Mouse (Mus musculus) MEL (cell line): ENCODE results near the gene Gtdc1. TPM values are rescaled to one million over a fixed set of nuclear protein-coding genes. Genes with fewer than 3 reads are reported as not detected.

Source experiments
- DNase-seq: peaks from one replicate; pipeline ENCODE4 v3.0.0; 2011; ENCODE audit warnings: low read depth, low spot score
- H3K27ac ChIP-seq: 2 replicates; pipeline ENCODE4 v1.5.1; 2012; ENCODE audit warnings: low read depth, mild to moderate bottlenecking, control low read depth, low read length, moderate library complexity; ENCODE audit not compliant: control insufficient read depth
- H3K27me3 ChIP-seq, 2 experiments: fragments of 150-350 bp in 1 of 2; sonication (generic) in 1 of 2; 2 replicates each; pipeline ENCODE4 v1.6.1; 2012; ENCODE audit warnings: low read length in 2 of 2, mild to moderate bottlenecking in 2 of 2, improper control_type of control experiment in 1 of 2, moderate library complexity in 1 of 2; ENCODE audit not compliant: insufficient read depth in 2 of 2, control insufficient read depth in 1 of 2
- H3K36me3 ChIP-seq, 2 experiments: 2 replicates each; pipeline ENCODE4 v1.6.1; 2012 to 2014; ENCODE audit warnings: low read length in 2 of 2, improper control_type of control experiment in 1 of 2, inconsistent platforms in 1 of 2, mild to moderate bottlenecking in 1 of 2; ENCODE audit not compliant: insufficient read depth in 2 of 2, control insufficient read depth in 1 of 2
- H3K4me1 ChIP-seq, 2 experiments: fragments of 150-350 bp in 1 of 2; sonication (generic) in 1 of 2; 2 replicates each; pipeline ENCODE4 v1.6.1; 2012; ENCODE audit warnings: low read length in 2 of 2, improper control_type of control experiment in 1 of 2, mild to moderate bottlenecking in 1 of 2; ENCODE audit not compliant: insufficient read depth in 2 of 2, control insufficient read depth in 1 of 2
- H3K4me3 ChIP-seq, 2 experiments: fragments of 150-350 bp in 1 of 2; sonication (generic) in 1 of 2; 2 replicates each; pipeline ENCODE4 v1.5.1; 2012; ENCODE audit warnings: low read depth in 2 of 2, low read length in 2 of 2, mild to moderate bottlenecking in 2 of 2, moderate library complexity in 2 of 2, control low read depth in 1 of 2, improper control_type of control experiment in 1 of 2; ENCODE audit not compliant: control insufficient read depth in 1 of 2, insufficient read depth in 1 of 2
- H3K79me2 ChIP-seq: 2 replicates; pipeline ENCODE4 v1.6.1; 2012; ENCODE audit warnings: mild to moderate bottlenecking, low read length, moderate library complexity; ENCODE audit not compliant: control insufficient read depth, poor library complexity, insufficient read depth
- H3K9ac ChIP-seq: 2 replicates; pipeline ENCODE4 v1.6.1; 2012; ENCODE audit warnings: low read depth, mild to moderate bottlenecking, control low read depth, low read length, moderate library complexity; ENCODE audit not compliant: control insufficient read depth, poor library complexity, severe bottlenecking
- H3K9me3 ChIP-seq: fragments of 150-350 bp; sonication (generic); replicated peaks from 2 replicates; pipeline ENCODE4 v1.6.1; 2012; ENCODE audit warnings: mild to moderate bottlenecking, low read length, improper control_type of control experiment, moderate library complexity; ENCODE audit not compliant: insufficient read depth
- CHD1 ChIP-seq: IDR thresholded peaks from 2 replicates; pipeline ENCODE4 v1.6.1; 2012; ENCODE audit warnings: low read depth, mild to moderate bottlenecking, inconsistent platforms, low read length, improper control_type of control experiment
- E2F4 ChIP-seq: IDR thresholded peaks from 2 replicates; pipeline ENCODE4 v1.6.1; 2011; ENCODE audit warnings: low read depth, low read length, improper control_type of control experiment, borderline replicate concordance
- ELF1 ChIP-seq: IDR thresholded peaks from 2 replicates; pipeline ENCODE4 v1.6.1; 2014; ENCODE audit warnings: low read depth, mild to moderate bottlenecking, inconsistent platforms, low read length, improper control_type of control experiment, moderate library complexity
- EP300 ChIP-seq, 2 experiments: IDR thresholded peaks; 2 replicates each; pipeline ENCODE4 v1.6.1; 2011; ENCODE audit warnings: improper control_type of control experiment in 2 of 2, low read length in 2 of 2, low read depth in 1 of 2, mild to moderate bottlenecking in 1 of 2
- GATA1 ChIP-seq: IDR thresholded peaks from 2 replicates; pipeline ENCODE4 v1.6.1; 2011; ENCODE audit warnings: low read depth, low read length, improper control_type of control experiment
- KAT2A ChIP-seq: conservative IDR thresholded peaks from 2 replicates; pipeline ENCODE4 v1.6.1; 2012; ENCODE audit warnings: low read depth, low read length, improper control_type of control experiment, inconsistent platforms
- MAFK ChIP-seq: IDR thresholded peaks from 2 replicates; pipeline ENCODE4 v1.6.1; 2011; ENCODE audit warnings: low read depth, mild to moderate bottlenecking, low read length, improper control_type of control experiment, borderline replicate concordance
- MXI1 ChIP-seq: IDR thresholded peaks from 2 replicates; pipeline ENCODE4 v1.6.1; 2011; ENCODE audit warnings: mild to moderate bottlenecking, low read depth, low read length, improper control_type of control experiment
- MYC ChIP-seq: IDR thresholded peaks from 2 replicates; pipeline ENCODE4 v1.6.1; 2011; ENCODE audit warnings: low read depth, mild to moderate bottlenecking, low read length, improper control_type of control experiment, moderate library complexity
- NRF1 ChIP-seq: IDR thresholded peaks from 2 replicates; pipeline ENCODE4 v1.6.1; 2014; ENCODE audit warnings: low read depth, mild to moderate bottlenecking, inconsistent platforms, low read length, improper control_type of control experiment, moderate library complexity; ENCODE audit not compliant: poor library complexity, insufficient read depth, severe bottlenecking
- POLR2A ChIP-seq, 2 experiments: IDR thresholded peaks; 2 replicates each; pipeline ENCODE4 v1.6.1; 2011 to 2012; ENCODE audit warnings: low read length in 2 of 2, mild to moderate bottlenecking in 2 of 2, control low read depth in 1 of 2, improper control_type of control experiment in 1 of 2, low read depth in 1 of 2, moderate library complexity in 1 of 2; ENCODE audit not compliant: control insufficient read depth in 1 of 2, insufficient read depth in 1 of 2, poor library complexity in 1 of 2
- POLR2AphosphoS2 ChIP-seq: IDR thresholded peaks from 2 replicates; pipeline ENCODE4 v1.6.1; 2011; ENCODE audit warnings: low read length, improper control_type of control experiment
- POLR2AphosphoS5 ChIP-seq: IDR thresholded peaks from 2 replicates; pipeline ENCODE4 v1.6.1; 2012; ENCODE audit warnings: low read depth, borderline replicate concordance, mild to moderate bottlenecking, inconsistent platforms, low read length, moderate library complexity, mixed read lengths
- RAD21 ChIP-seq: IDR thresholded peaks from 2 replicates; pipeline ENCODE4 v1.6.1; 2011; ENCODE audit warnings: mild to moderate bottlenecking, low read depth, low read length, improper control_type of control experiment
- SIN3A ChIP-seq: IDR thresholded peaks from 2 replicates; pipeline ENCODE4 v1.6.1; 2012; ENCODE audit warnings: low read length, improper control_type of control experiment, inconsistent platforms
- SMC3 ChIP-seq: IDR thresholded peaks from 2 replicates; pipeline ENCODE4 v1.6.1; 2011; ENCODE audit warnings: low read depth, low read length, improper control_type of control experiment
- UBTF ChIP-seq: IDR thresholded peaks from 2 replicates; pipeline ENCODE4 v1.6.1; 2012; ENCODE audit warnings: low read depth, mild to moderate bottlenecking, inconsistent platforms, low read length, improper control_type of control experiment, moderate library complexity, borderline replicate concordance; ENCODE audit not compliant: insufficient read depth
- USF1 ChIP-seq: IDR thresholded peaks from 2 replicates; pipeline ENCODE4 v1.6.1; 2014; ENCODE audit warnings: low read depth, mild to moderate bottlenecking, inconsistent platforms, low read length, improper control_type of control experiment, moderate library complexity
- ZC3H11A ChIP-seq: IDR thresholded peaks from 2 replicates; pipeline ENCODE4 v1.6.1; 2012; ENCODE audit warnings: low read depth, mild to moderate bottlenecking, inconsistent platforms, low read length, improper control_type of control experiment
- ZKSCAN1 ChIP-seq: IDR thresholded peaks from 2 replicates; pipeline ENCODE4 v1.6.1; 2012; ENCODE audit warnings: low read depth, mild to moderate bottlenecking, inconsistent platforms, low read length, improper control_type of control experiment, moderate library complexity
- ZNF384 ChIP-seq: IDR thresholded peaks from 2 replicates; pipeline ENCODE4 v1.6.1; 2012; ENCODE audit warnings: low read depth, mild to moderate bottlenecking, inconsistent platforms, low read length, improper control_type of control experiment
- polyA plus RNA-seq, 2 experiments: library from polyadenylated mRNA; stranded (reverse) in 1 of 2; unstranded in 1 of 2; fragments of >175 nt in 1 of 2; fragments of >200 nt in 1 of 2; gene quantifications; 2 replicates each; pipeline versions ENCODE4 v1.2.1 to v1.2.4; 2012; ENCODE audit warnings: low replicate concordance in 2 of 2, low read depth in 1 of 2; ENCODE audit not compliant: insufficient read length in 2 of 2, insufficient read depth in 1 of 2, missing spikeins in 1 of 2
- total RNA-seq: library from RNA; depleted of rRNA; stranded (reverse); fragments of 300-350 nt; gene quantifications from 2 replicates; pipeline ENCODE4 v1.2.3, GENCODE M21; 2012

Gene Gtdc1
- total and polyA plus RNA-seq, 3 experiments: 7.2 to 14.3 TPM; not detected in 1

DNA sequence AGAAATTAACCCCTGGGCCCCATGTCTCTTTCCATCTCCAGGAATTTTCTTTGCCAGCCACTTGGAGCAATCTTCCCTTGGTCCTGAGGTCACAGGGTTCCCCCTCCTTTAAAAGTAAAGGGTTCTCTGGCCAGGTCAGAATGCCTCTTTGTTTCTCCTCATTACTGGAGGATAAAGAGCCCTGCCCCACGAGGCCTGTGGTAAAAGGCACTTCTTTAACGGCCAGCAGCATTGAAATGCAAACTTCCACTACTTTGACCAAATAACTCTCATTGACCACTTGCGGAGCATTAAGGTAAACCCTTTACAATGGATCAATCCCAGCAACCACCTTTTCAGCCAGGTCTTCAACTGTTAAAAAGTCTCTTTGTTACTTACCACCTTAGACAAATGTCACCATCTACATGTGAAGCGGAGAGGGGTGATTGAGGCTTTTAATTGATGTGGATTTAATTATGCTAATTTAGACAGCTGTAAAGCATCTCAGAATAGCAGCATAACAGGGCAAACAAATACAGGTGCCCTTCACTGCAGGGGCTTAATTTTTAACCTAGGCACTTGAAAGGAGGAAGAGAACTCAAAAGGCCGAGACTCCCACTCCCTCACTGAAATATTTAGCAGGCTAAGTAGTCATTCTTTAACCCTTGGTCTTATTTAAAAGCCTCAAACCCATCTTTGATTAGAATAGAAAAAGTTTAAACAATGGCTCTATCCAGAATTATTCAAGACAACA lies 402.1 kb downstream of the Gtdc1 start:
- no peaks in the 10 kb centered on the region for H3K27me3 ChIP-seq
- no peak for TF ChIP-seq ELF1
- no peaks in the 10 kb centered on the region for H3K79me2 ChIP-seq
- no peaks in the 10 kb centered on the region for H3K4me1 ChIP-seq
- H3K9ac ChIP-seq: no peak overlapping the region
- no peaks in the 10 kb centered on the region for H3K9me3 ChIP-seq
- no peak for DNase-seq
- H3K36me3 ChIP-seq: no peaks in the 10 kb centered on the region
- no peak overlapping the region for H3K4me3 ChIP-seq
- H3K27ac ChIP-seq: no peak overlapping the region

DNA sequence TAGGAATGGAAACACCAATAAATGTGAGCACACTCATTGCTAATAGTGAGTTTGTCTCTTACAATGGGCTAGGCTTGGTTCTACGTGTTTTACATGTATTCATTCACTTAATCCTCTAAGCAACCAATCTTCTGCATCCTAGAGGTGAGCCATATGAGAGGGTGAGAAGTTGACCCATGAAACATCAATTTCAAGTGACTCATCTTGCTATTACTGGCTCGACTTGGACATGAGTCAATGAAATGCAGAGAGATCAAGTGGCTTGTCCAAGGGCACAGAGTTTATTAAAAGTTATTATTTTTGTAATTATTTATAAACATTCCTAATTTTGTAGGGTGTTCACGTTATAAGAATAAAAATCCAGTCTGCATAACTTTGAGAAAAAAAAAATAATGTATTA lies 408.2 kb downstream of the Gtdc1 start:
- Histone ChIP-seq H3K79me2 (no peaks in the 10 kb centered on the region), H3K36me3 (no peaks in the 10 kb centered on the region), H3K9ac (no peak overlapping the region), H3K9me3 (no peaks in the 10 kb centered on the region), H3K4me1 (no peaks in the 10 kb centered on the region), H3K27me3 (no peaks in the 10 kb centered on the region), H3K4me3 (no peak overlapping the region), H3K27ac (no peak overlapping the region)
- no peak for DNase-seq
- TF ChIP-seq ZKSCAN1 (no peak), GATA1 (no peak), NRF1 (no peak), RAD21 (no peak), USF1 (no peak), MAFK (no peak), POLR2AphosphoS2 (no peak), POLR2AphosphoS5 (no peak)
- TF ChIP-seq, all 39 proteins: peak for 0

DNA sequence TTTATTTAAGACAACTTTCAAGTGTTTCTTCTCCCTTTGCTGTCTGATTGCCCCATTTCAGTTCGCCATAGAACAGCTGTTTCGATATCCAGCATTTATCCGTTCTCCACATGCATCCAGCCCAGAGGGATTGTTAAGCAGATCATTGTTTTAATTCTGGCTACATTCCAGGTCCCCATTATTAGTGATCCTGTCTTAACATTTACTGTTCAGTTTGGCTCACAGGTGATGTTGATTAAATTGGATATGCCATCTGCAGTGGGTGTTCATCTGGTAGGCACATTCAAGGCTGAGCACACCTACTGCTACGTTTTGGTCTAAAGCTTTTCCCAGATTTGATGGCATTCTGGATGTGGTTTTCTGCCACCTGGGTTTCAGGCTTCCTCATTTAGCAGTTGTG lies 409.4 kb downstream of the Gtdc1 start:
- no peaks in the 10 kb centered on the region for H3K27me3 ChIP-seq
- H3K4me3 ChIP-seq: no peak overlapping the region
- no peaks in the 10 kb centered on the region for H3K36me3 ChIP-seq
- no peak for TF ChIP-seq SIN3A
- no peak for TF ChIP-seq CHD1
- TF ChIP-seq KAT2A: no peak
- TF ChIP-seq UBTF: no peak
- no peak for TF ChIP-seq ZC3H11A
- TF ChIP-seq MXI1: no peak
- TF ChIP-seq POLR2AphosphoS5: no peak
- no peak for TF ChIP-seq ZNF384
- TF ChIP-seq POLR2A (IDR thresholded peaks at IDR 0.05; ENCODE audit: control insufficient read depth in 1 of 2, insufficient read depth in 1 of 2, low read depth in 1 of 2, low read length in 2 of 2, poor library complexity in 1 of 2): no peak
- no peak for TF ChIP-seq SMC3
- TF ChIP-seq MAFK: no peak
- no peak for TF ChIP-seq MYC
- no peak for TF ChIP-seq NRF1
- no peak for TF ChIP-seq E2F4
- TF ChIP-seq EP300 (IDR thresholded peaks at IDR 0.05; ENCODE audit: low read depth in 1 of 2, low read length in 2 of 2): no peak
- no peak for TF ChIP-seq USF1
- no peaks in the 10 kb centered on the region for H3K9me3 ChIP-seq
- H3K9ac ChIP-seq: no peak overlapping the region
- no peak for DNase-seq
- no peaks in the 10 kb centered on the region for H3K79me2 ChIP-seq
- H3K4me1 ChIP-seq: no peaks in the 10 kb centered on the region
- no peak overlapping the region for H3K27ac ChIP-seq
